Mouse (Mus musculus): ENCODE results near the gene Igfbp1. TPM values are rescaled to one million over a fixed set of nuclear protein-coding genes. Genes with fewer than 3 reads are reported as not detected.

Igfbp1 gene
- 0.05 TPM in 1 of 2 replicates, not detected in the other for polyA plus RNA-seq (2012; rRNA removed)

GRCm38 (mm10) chr11:7197491-7197941 is at the start of gene Igfbp1:
Gene Igfbp1, plus strand, starts transcription at chr11:7197782.

GRCm38 (mm10) chr11:7188469-7188868 is 9.1 kb upstream of the Igfbp1 start, which contains the start of gene Gm11985:
Gene Gm11985, minus strand, starts transcription at chr11:7188569.

DNA sequence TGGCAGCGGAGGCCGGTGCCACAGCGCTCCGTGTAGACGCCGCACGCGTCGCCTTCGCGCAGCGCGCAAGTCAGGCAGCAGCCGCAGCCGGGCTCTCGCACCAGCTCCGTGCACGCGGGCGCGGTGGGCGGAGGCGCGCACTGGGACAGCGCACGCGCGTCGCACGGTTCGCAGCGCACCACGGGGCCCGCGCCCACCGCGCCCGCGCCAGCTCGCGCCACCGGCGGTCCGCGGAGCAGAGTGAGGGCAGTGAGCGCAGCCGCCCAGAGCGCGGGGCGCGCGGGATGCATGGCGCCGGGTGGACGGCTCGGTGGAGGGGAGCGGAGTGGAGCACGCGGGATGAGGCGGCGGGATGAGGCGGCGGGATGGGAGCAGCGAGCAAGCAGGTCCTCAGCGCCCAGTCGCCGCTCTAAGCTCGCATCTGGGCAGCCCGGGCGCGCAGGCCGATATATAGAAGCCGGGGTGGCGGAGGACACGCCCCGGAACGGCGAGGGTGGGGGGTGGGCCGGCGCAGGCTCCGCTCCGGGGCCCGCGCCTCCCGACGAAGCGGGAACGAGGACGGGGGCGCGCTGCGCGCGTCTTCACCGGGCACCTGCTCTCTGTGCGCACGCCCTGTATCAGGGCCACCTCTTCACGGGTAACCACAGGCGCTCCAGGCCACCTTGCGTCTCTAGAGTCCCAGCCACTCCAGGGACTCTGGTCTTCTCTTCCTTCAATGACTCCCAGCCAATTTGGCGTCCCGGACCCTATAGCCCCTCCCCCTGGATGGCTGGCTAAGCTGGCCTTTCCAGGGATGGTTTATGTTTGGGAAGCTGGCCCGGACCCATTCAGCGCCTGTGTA is 16.1 kb downstream of the Igfbp1 start, which contains the start of gene Igfbp3:
Igfbp3 (minus strand) TSS at position 423 of the 841 bp plus-strand sequence.

Other genes with a start within 250 kb of the Igfbp1 start
- 0.59 and 0.67 TPM in 2 replicates for gene Adcy1, start 134.3 kb upstream of the Igfbp1 start, polyA plus RNA-seq (2012; rRNA removed)
- gene Gm11985, start 9.2 kb upstream of the Igfbp1 start, polyA plus RNA-seq (2012; rRNA removed), result not detected in 2 replicates
- 34.7 and 43.8 TPM in 2 replicates for gene Igfbp3, start 16.1 kb downstream of the Igfbp1 start, polyA plus RNA-seq (2012; rRNA removed)

All from stomach, adult 2 months (tissue).